Mouse (Mus musculus): ENCODE data around the gene Atp23. TPM values are rescaled to one million over a fixed set of nuclear protein-coding genes. Genes with fewer than 3 reads are reported as not detected.

Gene Atp23
- 10 to 100 TPM; 18.6 to 22.9 TPM for polyA plus RNA-seq (2017; shearing (Covaris generic))

DNA sequence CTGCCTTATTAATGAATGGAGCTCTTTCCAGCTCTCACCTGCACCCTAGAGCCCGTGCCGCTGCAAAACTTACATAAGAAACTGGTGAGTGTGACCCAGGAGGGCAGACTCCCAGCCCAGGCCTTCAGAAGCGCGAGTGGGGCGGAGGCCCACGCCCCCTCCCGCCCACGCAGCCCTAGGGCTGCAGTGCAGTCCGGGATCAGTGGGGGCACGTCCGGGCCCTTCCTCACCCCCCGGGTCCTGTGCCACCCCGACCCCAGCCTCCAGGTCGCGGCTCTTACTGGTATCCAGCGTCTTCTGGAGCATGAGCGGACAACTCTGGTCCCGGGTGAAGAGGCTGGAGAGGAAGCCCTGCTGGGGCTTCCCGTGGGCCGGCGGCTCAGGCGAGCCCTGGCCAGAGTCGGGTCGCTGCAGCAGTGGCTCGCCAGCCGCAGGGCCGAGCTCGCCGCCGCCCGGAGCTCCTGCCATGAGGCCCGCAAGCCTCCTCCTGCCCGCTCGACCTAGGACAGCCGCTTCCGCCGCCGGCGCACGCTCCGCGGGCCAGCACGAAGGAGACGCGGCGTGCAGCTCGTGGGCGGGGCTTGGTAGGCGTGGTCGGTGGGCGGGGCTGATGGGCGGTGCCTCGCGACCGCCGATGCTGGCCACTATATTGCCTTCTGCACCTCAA lies at the start of gene Atp23:
Gene Atp23, minus strand, starts transcription at position 535 of the 667 bp plus-strand sequence.

Other genes starting within 250 kb of the Atp23 start
- gene Ctdsp2, start 77.4 kb upstream of the Atp23 start, polyA plus RNA-seq (2017; shearing (Covaris generic)), result 10 to 100 TPM; 35.7 to 38.3 TPM
- gene Avil, start 99.4 kb upstream of the Atp23 start, polyA plus RNA-seq (2017; shearing (Covaris generic)), result 1 to 10 TPM in 1 of 2 experiments, under 1 TPM in 1; 0.22 to 1.5 TPM
- gene Tsfm, start 129.5 kb upstream of the Atp23 start, polyA plus RNA-seq (2017; shearing (Covaris generic)), result 10 to 100 TPM; 44.1 to 51.1 TPM
- 10 to 100 TPM; 21.4 to 21.8 TPM for gene Mettl1, start 140.1 kb upstream of the Atp23 start, polyA plus RNA-seq (2017; shearing (Covaris generic))
- 1 to 10 TPM in 1 of 2 experiments, under 1 TPM in 1; 0.41 to 1.0 TPM for gene Eef1akmt3, start 140.2 kb upstream of the Atp23 start, polyA plus RNA-seq (2017; shearing (Covaris generic))
- gene Cyp27b1, start 146.9 kb upstream of the Atp23 start, polyA plus RNA-seq (2017; shearing (Covaris generic)), result 1 to 10 TPM in 1 of 2 experiments, under 1 TPM in 1; 0.28 to 1.5 TPM
- gene March9, start 158.8 kb upstream of the Atp23 start, polyA plus RNA-seq (2017; shearing (Covaris generic)), result 1 to 10 TPM; 1.5 to 2.8 TPM
- 100 to 1,000 TPM; 253 to 259 TPM for gene Cdk4, start 162.2 kb upstream of the Atp23 start, polyA plus RNA-seq (2017; shearing (Covaris generic))
- 10 to 100 TPM; 86.6 to 89.1 TPM for gene Tspan31, start 168.9 kb upstream of the Atp23 start, polyA plus RNA-seq (2017; shearing (Covaris generic))
- gene Agap2, start 173.9 kb upstream of the Atp23 start, polyA plus RNA-seq (2017; shearing (Covaris generic)), result 10 to 100 TPM; 24.5 to 27.9 TPM
- gene Os9, start 219.8 kb upstream of the Atp23 start, polyA plus RNA-seq (2017; shearing (Covaris generic)), result 100 to 1,000 TPM; 153 to 204 TPM

Data from inflammation-experienced regulatory T-cells (primary cell).